Mouse (Mus musculus): ENCODE data around the gene Pcare. TPM values are rescaled to one million over a fixed set of nuclear protein-coding genes. Genes with fewer than 3 reads are reported as not detected.

Pcare gene
- polyA plus RNA-seq, 1 experiment from 2014 or later, result not detected

- H3K9me3 ChIP-seq, result no peaks in the 10 kb centered on the region
- H3K4me1 ChIP-seq, result 0 out of 2 replicates have a peak, but pooled peaks cover 3% of the 10 kb centered on the region
- H3K4me3 ChIP-seq, result no peak overlapping the region
- ATAC-seq (ENCODE audit: insufficient number of reproducible peaks, insufficient read depth, low FRiP score, low TSS enrichment), result no peak
- no peak overlapping the region for H3K27ac ChIP-seq
- no peaks in the 10 kb centered on the region for H3K36me3 ChIP-seq
- H3K27me3 ChIP-seq, result no peaks in the 10 kb centered on the region
- no peak overlapping the region for H3K9ac ChIP-seq
- no peak overlapping the region for H3K4me2 ChIP-seq (replicated peaks)
- 71% methylated on average over 5 of the region's 5 CpGs for WGBS
Measured at GRCm38 (mm10) chr17:71696396-71696795, 56.3 kb downstream of the Pcare start.

GRCm38 (mm10) chr17:71695716-71696315 lies 56.9 kb downstream of the Pcare start:
- Histone ChIP-seq H3K27me3 (no peaks in the 10 kb centered on the region), H3K27ac (no peak overlapping the region)
- WGBS, result 71% methylated on average over 15 of the region's 15 CpGs

GRCm38 (mm10) chr17:71695151-71695550 lies 57.5 kb downstream of the Pcare start:
- no peak overlapping the region for H3K27ac ChIP-seq
- no peak overlapping the region for H3K4me2 ChIP-seq (replicated peaks)
- no peaks in the 10 kb centered on the region for H3K36me3 ChIP-seq
- no peak for ATAC-seq (ENCODE audit: insufficient number of reproducible peaks, insufficient read depth, low FRiP score, low TSS enrichment)
- 88% methylated on average over 8 of the region's 8 CpGs for WGBS
- no peak overlapping the region for H3K4me3 ChIP-seq
- no peak overlapping the region for H3K9ac ChIP-seq
- no peaks in the 10 kb centered on the region for H3K9me3 ChIP-seq
- 0 out of 2 replicates have a peak, but pooled peaks cover 3% of the 10 kb centered on the region for H3K4me1 ChIP-seq
- no peaks in the 10 kb centered on the region for H3K27me3 ChIP-seq

More at GRCm38 (mm10) chr17:71695716-71696315, 56.9 kb downstream of the Pcare start:
- Histone ChIP-seq H3K4me1 (0 out of 2 replicates have a peak, but pooled peaks cover 3% of the 10 kb centered on the region), H3K36me3 (no peaks in the 10 kb centered on the region), H3K4me3 (no peak overlapping the region), H3K9me3 (no peaks in the 10 kb centered on the region), H3K9ac (no peak overlapping the region), H3K4me2 (replicated peaks) (no peak overlapping the region)
- ATAC-seq (ENCODE audit: insufficient number of reproducible peaks, insufficient read depth, low FRiP score, low TSS enrichment), result no peak

- Histone ChIP-seq H3K27ac (no peak overlapping the region), H3K9ac (no peak overlapping the region), H3K9me3 (no peaks in the 10 kb centered on the region), H3K4me1 (0 out of 2 replicates have a peak, but pooled peaks cover 3% of the 10 kb centered on the region), H3K27me3 (no peaks in the 10 kb centered on the region), H3K36me3 (no peaks in the 10 kb centered on the region), H3K4me2 (replicated peaks) (no peak overlapping the region), H3K4me3 (no peak overlapping the region)
- ATAC-seq (ENCODE audit: insufficient number of reproducible peaks, insufficient read depth, low FRiP score, low TSS enrichment), result no peak
- 52% methylated on average over 8 of the region's 8 CpGs for WGBS
Measured at GRCm38 (mm10) chr17:71693780-71694179, 58.9 kb downstream of the Pcare start.

Other genes with a start within 250 kb of the Pcare start
- gene Ndc80, start 226.0 kb downstream of the Pcare start, polyA plus RNA-seq (2016; fragmentation: Nextera tagmentation; extraction: Ambion mirVana), result 45.0 and 49.5 TPM in 2 replicates
- gene Spdya, start 200.8 kb downstream of the Pcare start, polyA plus RNA-seq (2016; fragmentation: Nextera tagmentation; extraction: Ambion mirVana), result 1.3 and 1.6 TPM in 2 replicates
- gene Wdr43, start 137.0 kb downstream of the Pcare start, polyA plus RNA-seq (2016; fragmentation: Nextera tagmentation; extraction: Ambion mirVana), result 85.6 and 85.8 TPM in 2 replicates
- gene Togaram2, start 79.6 kb downstream of the Pcare start, polyA plus RNA-seq (2016; fragmentation: Nextera tagmentation; extraction: Ambion mirVana), result not detected in 2 replicates
- gene Clip4, start 15.6 kb upstream of the Pcare start, polyA plus RNA-seq (2016; fragmentation: Nextera tagmentation; extraction: Ambion mirVana), result 8.2 and 8.8 TPM in 2 replicates